Mouse (Mus musculus) ES-E14 (cell line): ENCODE measurements at regions not wholly inside any gene's neighbourhood (a gene's known extent, or its start where the extent isn't known, plus 50 kb on each side); places are given as distances from the start of the nearest gene placed in this dataset.

Experiments used
- CHD2 ChIP-seq: IDR thresholded peaks from 2 replicates; pipeline ENCODE4 v1.6.1; 2014; ENCODE audit warnings: mild to moderate bottlenecking, low read depth, low read length, inconsistent platforms
- HCFC1 ChIP-seq: IDR thresholded peaks from 2 replicates; pipeline ENCODE4 v1.6.1; 2012; ENCODE audit warnings: low read length, inconsistent platforms, borderline replicate concordance; ENCODE audit not compliant: insufficient read depth
- ZC3H11A ChIP-seq: IDR thresholded peaks from 2 replicates; pipeline ENCODE4 v1.6.1; 2012; ENCODE audit warnings: low read depth, mild to moderate bottlenecking, inconsistent platforms, low read length, borderline replicate concordance
- ZNF384 ChIP-seq: IDR thresholded peaks from 2 replicates; pipeline ENCODE4 v1.6.1; 2012; ENCODE audit warnings: low read depth, low read length, inconsistent platforms

DNA sequence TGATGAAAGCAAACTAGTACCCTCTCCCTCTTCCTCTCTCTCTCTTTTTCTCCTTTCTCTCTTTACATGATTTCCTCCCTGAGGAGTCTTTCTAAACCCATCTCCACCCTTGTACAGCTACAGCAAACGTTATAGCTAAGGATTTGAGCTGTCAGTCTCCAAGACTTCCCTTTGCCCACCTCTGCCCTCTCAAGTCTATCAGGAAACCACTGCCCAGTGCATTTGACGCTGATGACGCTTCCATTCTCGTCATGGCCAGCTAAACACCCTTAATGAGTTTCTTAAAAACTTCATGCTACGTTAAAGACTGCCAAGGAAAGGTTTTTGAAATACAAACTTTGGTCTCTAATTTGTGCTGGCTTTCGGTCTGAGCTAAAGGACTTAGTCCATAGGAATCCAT, 99.0 kb upstream of the Bach2 start:
- TF ChIP-seq ZC3H11A (no peak), CHD2 (no peak), HCFC1 (no peak), ZNF384 (no peak)
